Mouse (Mus musculus) thymus, postnatal 10 days (tissue): Measurements from ENCODE around the gene Anks1.
"Not testable (repeated sequence)": the region's sequence is repeated elsewhere in the genome, so short reads cannot be mapped to it uniquely, and the experiment has no call there.

Experiments used
- DNase-seq, 2 experiments: peaks; one replicate each; pipeline ENCODE4 v3.0.0; 2021; ENCODE audit warnings: low spot score in 2 of 2

The Anks1 gene

DNA sequence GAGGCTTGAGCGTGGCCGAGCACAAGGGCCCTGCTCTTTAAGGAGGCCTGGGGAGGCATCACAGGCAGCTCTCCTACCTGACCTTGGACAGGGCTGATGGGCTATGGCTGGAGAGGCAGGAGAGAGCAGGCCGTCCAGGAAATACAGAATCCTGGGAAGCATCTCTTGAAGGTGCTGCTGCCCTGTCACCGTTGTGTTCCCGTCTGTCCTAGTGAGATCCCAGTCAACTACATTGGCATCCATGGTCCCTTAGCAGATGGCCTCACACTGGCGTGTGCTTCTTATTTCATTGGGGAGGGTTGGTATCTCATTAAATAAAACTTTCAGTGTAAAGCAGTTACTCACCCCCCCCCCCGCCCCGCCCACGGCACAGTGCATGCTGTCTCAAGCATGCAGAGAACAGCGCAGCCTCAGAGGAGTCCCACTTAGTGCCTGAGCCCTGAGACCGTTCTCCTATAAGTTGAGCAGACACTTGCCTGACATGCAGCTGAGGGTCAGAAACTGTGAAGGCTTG, 57.5 kb downstream of the Anks1 start:
- DNase-seq, result no peak

DNA sequence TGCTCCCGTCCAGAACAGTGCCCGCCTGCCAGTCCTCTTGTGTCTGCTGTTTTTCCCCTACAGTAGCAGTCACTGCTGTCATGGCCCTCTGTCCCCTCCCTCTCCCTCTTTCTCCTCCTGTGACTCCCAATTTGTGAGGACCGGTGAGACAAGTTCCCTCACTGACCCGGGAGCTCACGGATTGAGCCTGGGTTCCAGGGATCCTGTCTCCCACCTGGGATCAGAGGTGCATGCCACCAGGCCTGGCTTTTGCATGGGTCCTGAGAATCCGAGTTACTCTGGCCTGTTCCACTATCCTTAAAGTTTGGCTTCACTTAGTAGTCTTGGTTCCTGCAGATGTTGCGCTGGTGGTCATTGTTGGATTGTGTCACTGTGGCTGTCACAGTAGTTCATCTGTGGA, 58.4 kb downstream of the Anks1 start:
- no peak for DNase-seq

DNA sequence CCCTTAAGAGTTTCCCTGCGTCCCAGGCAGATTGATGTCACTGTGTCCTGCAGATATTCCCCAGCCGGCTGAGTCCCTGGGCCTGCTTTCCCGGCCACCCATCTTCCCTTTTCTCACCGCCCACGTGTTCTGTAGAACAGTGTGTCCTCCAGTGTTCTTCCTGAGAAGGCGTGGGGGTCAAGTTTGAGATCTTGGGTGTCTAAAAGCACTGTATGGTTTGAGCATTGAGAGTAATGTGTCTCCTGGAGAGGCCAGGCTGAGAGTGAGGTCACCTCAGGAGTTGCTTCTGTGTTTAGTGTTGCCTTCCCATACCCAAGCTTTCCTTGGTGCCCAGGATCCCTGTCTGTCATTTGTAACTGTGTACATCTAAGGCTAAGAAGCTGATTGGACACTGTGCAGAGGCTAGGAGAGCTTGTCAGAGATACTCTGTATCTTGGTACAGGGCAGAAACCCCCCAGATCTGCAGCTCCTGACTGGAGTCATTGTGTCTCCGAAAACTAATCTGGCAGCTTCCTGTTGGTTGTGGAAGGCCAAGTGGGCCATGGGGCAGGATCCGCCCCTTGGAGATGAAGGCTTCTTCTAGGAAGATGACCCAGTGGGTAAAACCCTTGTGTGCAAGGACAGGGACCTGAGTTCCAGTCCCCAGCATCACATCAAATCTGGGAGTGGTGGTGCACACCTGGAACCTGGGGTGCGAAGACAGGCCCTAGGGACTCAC, 59.1 kb downstream of the Anks1 start:
- DNase-seq, result no peak

DNA sequence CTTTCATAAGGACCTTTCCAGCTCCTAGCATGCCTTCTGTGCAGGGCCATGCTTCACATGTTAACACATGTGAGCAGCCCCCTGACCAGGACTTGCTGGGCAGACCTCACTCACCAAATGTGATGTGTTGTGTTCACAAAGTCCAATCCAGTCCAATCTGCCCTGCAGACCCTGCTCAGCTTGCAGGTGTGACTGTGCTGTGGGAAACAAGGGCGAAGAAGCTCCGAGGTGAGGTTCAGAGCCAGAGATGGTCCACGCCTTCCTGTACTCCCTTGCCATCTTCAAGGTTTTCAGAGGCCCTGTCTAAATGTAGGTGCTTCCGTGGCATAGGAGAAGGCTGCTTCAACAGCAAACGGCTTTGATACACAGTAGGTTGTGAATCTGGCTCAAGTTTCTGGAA, 59.8 kb downstream of the Anks1 start:
- DNase-seq, result no peak

DNA sequence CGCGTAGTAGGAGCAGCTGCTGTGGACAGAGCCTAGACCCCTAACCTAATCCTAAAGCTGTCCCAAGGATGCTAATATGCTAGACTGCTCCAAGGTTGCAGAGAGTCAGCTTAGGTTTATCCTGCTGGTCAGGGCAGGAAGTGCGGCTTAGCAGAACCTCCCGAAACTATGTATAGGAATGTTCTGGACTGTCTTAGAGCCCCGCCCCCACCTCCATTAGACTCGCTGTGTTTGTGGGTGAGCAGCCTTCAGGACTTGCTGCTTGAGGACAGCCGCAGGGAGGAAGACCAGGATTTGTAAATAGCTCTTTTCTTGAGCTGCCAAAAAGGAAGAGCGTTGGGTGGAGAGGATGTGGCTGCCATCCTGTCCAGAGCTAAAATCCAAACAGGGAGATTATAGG, 60.3 kb downstream of the Anks1 start:
- DNase-seq, result no peak

DNA sequence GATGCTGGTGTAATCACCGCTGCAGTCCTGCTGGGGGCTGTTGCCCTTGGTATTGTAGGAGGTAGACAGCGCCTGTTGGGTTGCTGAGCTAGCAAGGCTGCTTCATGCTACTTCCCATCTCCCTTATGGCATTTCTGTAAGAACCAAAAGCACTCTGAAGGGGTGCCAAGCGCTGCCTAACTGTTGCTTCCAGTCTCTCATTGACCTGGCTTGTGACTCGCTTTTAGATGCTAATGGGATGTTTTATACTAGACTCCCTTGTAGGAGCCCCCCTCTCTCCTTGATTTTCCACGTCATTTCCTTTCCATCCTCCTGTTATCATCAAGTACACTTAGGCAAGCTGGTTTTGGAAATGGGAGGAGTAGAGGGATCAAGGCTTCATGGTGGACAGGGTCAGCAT, 60.8 kb downstream of the Anks1 start:
- no peak for DNase-seq

DNA sequence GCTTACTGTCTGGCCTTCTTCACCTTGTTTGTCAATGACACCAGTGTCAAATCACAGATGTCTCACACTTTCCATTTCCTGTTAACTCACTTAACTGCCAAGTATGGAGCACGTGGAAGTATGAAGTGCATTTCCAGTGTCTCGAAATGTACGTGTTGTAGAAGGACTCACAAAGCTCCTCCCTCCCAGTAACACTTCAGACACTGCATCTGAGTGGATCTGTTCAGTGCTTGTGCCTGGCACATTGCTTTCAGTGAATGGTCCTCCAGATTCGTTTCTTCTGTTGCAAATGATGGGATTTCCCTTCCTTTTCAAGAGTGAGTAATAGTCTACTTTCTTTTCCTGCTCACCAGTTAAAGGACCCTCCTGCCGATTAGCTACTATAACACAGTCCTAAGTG, 61.2 kb downstream of the Anks1 start:
- no peak for DNase-seq

DNA sequence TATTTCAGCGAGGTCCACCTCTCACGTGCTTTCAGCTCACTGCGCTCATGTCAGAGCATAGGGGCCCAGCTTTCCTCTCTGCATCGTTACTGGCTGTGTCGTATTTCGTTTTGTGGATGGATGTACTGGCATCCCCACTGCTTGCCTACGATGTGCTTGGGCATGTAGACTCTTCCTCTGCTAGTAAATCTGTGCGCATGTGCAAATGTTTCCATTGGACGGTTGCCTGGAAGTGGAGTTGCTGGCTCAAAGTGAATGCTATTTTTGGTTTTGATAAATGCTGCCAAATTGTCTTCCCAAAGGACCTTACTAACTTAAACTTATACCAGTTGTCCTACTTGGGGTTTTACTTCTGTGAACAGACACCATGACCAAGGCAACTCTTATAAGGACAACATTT, 62.4 kb downstream of the Anks1 start:
- DNase-seq, result no peak

DNA sequence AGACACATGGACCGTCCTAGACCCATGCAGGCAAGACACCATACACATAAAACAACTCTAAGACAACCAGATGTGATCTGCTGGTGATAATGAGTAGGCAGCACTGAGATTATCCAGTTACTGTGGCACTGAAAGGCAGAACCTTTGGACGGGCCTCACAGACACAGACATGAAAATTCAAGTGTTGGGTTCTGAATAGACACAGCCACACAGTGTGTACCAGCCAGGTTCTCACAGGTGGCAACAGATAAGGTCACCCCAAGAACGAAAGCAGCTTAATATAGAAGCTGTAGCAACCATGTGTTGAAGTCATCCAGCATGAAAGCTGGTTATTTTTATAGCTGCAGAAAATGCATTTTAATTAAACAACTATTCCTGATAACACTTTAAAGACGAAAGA, 64.2 kb downstream of the Anks1 start:
- DNase-seq, result no peak

DNA sequence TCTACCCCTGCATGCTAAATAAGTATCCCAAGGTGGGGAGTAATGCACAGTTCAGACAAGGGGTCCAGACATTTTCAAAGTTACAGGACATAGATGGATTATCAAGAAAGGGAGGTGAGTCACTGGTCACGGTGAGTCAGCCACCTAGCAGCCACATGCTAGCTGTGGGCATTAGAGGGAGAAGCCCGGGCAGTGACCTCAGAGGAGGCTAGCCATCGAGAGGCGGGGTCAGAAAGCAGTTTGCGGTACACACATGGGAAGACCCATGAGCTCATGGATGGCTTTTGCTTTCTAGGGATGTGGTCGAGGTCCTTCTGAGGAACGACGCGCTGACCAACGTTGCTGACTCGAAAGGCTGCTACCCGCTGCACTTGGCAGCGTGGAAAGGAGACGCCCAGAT, 67.2 kb downstream of the Anks1 start:
- DNase-seq, result no peak

DNA sequence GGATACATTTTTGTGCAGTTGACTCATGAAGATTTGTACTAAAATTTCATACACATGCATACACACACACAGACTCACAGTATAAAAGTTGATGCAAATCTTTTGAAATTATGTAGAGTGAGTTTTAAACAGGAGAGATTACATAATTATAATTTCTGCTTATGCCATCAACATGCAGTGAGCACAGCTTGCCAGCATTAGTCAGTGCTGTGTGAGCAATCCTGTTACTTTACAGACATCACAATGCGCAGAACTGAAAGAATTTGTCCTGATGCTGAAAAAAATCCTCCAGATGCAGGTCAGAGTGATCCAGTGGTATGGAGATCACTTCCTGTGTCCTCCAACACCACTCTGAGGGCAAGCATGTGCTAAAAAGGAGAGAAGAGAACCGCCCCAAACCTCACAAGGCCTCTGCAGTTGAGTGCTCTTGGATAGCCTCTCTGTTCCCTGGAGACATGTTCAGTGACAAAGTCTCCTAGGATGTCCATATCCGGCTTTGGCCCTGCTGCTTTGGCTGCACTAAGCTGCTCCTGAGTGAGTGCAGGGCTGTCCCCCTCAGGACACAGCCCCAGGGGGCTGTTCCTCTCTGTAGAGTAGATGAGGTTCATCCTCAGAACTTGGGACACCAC, 68.0 kb downstream of the Anks1 start:
- no peak for DNase-seq

DNA sequence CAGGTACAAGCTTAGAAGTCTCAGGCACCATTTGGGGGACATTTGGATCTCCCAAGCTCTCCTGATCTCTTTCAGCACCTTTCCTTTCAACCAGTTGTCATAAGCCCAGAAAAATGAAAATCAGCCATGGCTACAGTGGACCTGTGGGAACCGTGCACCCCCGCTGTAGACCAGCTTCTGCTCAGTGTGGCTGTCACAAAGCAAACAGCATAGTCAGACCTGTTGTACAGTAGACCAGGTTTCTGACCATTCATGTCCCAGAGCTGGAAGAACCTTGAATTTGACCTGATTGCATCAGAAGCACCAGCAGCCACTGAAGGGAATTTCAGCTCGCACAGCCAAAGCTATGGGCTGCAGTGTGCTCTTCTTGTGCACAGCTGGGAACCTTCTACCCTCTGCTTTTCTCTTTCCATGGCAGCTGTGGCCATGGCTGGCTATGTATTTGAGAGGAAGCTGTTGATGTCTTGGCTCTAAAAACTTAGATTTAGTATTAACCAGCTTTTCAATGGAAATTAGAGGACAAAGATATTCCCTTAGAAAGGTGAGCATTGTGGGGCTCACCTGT, 71.4 kb downstream of the Anks1 start:
- DNase-seq, result no peak

DNA sequence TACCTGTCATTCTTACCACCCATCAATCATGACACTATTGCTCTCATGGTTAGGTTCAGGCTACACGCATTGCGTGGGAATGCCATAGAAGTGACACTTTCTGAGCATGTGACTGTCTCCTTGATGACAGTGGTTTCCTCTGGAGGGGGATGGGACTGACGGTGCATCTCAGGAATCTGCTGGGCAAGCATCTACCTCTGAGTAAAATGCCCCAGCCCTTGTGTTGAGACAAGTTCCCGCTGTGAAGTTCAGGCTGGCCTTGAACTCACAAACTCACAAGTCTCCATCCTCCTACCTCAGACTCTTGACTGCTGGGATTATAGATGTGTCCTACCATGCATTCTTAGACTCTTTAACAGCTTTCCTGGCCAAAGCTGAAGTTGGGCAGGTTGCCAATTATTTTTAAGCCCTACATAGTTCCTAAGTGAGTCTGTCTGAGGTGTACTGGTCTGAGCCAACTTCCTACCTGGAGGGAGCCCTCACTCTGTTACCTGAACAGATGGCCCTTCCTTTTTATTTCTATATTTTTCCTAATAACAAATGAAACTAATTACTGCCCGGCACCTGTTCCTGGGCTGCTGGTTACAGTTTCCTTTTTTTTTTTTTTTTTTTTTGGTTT, 72.5 kb downstream of the Anks1 start:
- DNase-seq, result no peak

DNA sequence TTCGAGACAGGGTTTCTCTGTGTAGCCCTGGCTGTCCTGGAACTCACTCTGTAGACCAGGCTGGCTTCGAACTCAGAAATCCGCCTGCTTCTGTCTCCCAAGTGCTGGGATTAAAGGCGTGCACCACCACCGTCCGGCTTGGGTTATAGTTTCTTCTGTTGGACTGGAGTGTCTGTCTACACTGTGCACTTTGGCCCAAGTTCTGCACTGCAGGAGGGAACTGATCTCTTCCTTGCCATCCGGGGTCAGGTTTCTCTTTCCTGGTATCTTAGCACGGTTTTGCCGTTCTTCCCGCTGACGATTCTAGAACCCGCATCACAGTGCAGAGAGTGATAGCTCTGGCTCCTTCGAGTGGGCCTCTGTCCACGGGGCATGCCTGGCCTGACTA, 73.0 kb downstream of the Anks1 start:
- not testable (repeated sequence) for DNase-seq

DNA sequence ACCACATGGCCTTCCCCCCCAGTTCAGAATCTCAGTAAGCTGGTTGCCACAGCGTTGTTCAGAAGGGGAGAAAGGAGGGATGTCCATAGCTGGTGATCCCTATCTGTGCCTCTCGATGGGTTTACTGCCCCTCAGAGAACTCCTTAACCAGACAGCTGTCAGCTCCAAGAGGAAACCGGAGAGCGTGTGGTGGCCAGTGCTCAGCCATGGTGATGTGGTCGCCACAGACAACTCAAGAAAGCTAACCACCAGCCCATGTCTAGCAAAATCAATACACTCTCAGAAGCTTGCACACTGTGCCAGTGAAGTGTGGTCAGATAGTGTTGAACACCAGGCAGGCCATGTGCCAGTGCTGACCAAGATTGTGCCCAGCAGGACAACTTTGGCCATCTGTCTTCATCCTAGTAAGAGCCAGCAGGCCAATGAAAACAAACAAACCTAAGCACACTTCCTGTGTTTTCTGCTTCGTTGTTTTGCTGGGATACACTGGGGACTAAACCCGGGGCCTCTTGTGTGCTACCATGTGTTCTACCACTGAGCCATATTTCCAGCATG, 73.7 kb downstream of the Anks1 start:
- DNase-seq, result no peak

DNA sequence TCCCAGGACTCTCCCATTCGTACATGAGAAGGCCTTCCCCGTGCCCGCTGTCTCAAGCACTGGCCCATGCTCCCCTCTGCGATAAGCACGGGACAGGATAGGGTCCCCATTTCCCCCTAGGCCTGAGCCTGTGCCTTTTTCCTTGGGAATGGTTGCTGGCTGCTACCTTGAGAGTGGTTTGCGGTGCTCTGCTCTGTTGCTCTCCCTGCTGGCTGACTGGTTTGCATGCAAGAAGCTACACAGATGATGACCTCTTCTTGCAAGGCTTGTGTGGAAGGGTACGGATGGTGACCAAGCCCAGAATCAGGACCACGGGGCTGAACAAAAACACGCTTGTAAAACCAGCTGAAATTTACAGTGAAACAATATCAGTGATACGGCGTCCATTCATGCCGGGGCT, 75.3 kb downstream of the Anks1 start:
- no peak for DNase-seq

DNA sequence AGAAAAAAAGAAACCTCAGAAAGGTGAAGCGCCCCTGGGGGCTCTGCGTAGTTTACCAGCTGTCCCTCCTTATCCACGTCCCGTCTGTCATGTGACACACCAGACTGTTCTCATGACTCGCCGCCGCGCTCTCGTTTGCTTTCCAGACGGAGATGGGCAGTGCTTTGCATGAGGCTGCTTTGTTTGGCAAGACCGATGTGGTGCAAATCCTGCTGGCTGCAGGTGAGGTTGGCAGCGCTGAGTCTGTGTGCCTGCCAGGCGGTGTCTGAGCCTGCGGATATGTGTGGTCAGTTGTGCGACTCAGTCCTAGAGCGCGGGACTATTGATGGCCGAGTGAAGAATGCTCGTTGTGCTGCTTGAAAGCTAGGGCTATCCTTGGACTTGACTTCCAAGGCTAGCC, 77.0 kb downstream of the Anks1 start:
- DNase-seq, result no peak

DNA sequence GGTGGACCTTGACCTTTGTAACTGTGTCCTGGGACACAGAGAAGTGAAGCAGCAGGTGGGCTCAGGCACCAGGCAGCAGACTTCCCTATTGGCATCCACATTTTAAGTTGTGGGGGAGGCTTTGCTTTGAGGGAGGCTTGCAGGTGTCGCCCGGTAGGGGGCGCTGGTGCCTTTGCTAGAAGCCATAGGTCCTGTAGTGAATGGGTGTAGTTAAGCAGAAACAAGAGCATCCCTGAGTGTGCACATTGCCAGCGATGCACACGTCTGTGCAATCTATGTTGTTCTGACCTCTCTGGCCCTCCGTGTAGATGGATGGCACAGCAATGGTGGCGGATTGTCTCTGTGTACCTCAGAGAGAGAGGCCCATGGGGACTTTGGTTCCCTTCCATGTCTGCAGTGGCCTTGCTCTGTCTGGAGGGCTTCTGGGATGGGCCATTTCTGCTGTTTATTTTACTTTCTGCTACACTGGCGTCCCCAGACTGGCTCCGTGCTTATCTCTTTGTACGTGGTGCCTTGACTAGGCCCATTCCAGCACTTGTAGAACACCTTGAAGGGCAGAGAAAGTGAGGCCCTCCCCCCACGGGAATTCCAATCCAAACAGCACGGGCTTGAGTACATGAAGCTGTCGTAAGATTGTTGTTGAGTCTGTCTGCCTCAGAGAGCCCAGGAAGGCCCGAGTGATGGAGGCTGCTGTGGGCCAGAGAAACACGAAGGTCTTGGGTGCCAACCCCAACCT, 80.9 kb downstream of the Anks1 start:
- peak; percentile 77 to 94 for DNase-seq

DNA sequence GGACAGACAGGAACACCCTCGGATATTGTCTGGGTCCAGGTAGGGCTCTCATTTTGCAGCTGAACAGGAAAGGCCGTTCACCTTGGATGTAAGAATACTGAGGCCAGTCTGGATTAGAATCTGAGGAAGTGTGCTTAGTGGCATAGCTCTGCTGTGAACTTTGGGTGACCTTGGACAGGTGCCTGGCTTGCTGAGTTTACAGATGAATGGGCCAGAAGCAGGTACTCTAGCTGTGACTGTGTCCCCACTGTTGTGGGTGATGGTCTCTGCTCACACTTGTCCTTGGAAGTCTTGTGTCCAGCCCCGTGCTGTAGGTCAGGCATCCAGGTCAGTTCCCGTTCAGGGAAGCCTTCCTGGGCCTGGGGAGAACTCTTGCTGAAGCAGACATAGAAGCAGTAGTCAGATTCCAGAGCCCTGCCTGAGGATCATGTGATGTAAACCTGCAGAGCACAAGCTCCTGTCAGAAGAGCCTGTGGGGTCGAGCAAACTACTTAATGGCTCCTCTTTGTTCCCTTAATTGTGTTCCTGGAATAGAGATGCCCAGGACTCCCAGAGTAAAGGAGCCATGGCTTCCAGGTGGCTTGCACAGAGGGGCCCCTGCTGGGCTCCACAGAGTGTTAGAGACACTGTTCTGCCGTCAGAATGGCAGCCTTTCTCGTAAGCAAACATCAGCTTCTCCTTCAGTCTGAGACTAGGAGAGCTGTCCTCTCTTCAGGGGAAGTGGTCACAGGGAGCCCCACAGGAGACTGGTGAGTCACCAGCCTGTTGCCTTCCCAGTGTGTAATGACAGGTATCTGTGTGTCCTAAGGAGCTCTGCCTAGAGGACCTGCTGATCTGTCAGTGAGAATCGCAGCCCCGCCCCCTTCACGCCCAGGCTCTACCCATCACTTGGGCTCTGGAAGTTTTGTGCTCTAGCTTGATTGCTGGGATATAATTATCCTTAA, 85.2 kb downstream of the Anks1 start:
- no peak for DNase-seq

DNA sequence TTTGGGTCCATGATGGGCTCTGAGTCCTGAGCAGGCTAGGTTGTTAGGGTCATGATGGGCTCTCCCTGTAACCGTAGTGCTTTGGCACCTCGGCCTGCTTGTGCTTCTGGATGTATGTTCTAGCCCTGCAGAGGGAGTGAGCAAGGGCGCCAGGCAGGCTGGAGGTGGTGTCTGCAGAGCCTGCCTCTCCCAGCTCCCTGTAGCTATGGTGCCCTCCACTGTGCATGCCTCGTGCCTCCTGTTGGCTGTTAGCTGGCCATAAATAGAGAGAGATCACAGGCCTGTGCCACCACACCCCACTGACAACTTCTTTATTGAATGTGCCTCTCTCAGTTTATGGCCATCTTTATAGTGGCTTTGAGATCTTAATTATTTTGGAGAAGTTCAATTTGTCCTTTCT, 87.2 kb downstream of the Anks1 start:
- no peak for DNase-seq

DNA sequence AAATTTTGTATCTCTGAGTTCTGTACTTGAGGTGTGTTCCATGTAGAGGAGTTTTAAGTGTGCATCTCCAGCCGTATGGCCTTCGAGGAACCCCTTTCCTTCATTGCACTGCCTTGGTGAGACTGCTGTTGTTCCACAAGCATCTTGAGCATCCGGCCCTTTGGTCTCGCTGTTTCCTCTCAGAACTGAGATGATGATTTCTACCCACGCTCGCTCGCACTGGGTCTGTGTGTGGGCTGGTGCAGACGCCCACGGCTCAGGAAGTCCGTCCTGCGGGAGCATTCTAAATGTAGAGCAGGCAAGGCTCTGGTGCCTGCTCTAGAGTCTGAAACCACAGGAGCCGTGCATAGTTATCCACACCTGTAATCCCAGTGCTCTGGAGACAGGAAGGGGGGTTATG, 88.1 kb downstream of the Anks1 start:
- DNase-seq, result peak; percentile 57 to 65
